Mouse (Mus musculus) embryonic fibroblast, embryonic 13.5 days (primary cell): Measurements from ENCODE around the gene Ruvbl2. TPM values are rescaled to one million over a fixed set of nuclear protein-coding genes. Genes with fewer than 3 reads are reported as not detected.
"Not testable (repeated sequence)": the region's sequence is repeated elsewhere in the genome, so short reads cannot be mapped to it uniquely, and the experiment has no call there.

ENCODE experiments used
- H3K27ac ChIP-seq: 2 replicates; pipeline ENCODE4 v1.5.1; 2012; ENCODE audit warnings: low read length, control low read depth, inconsistent platforms; ENCODE audit not compliant: insufficient read depth
- H3K4me1 ChIP-seq: 2 replicates; pipeline ENCODE4 v1.6.1; 2011; ENCODE audit warnings: low read length; ENCODE audit not compliant: control insufficient read depth, insufficient read depth
- H3K4me3 ChIP-seq: 2 replicates; pipeline ENCODE4 v1.5.1; 2011; ENCODE audit warnings: mild to moderate bottlenecking, control low read depth, low read length; ENCODE audit not compliant: insufficient read depth
- CTCF ChIP-seq: IDR thresholded peaks from 2 replicates; pipeline ENCODE4 v1.5.1; 2011; ENCODE audit warnings: mild to moderate bottlenecking, control low read depth, low read length, moderate library complexity, borderline replicate concordance; ENCODE audit not compliant: insufficient read depth
- POLR2A ChIP-seq: IDR thresholded peaks from 2 replicates; pipeline ENCODE4 v1.6.1; 2011; ENCODE audit warnings: low read depth, mild to moderate bottlenecking, control low read depth, low read length, moderate library complexity
- polyA plus RNA-seq: library from polyadenylated mRNA; stranded (reverse); fragments of >200 nt; gene quantifications from 2 replicates; pipeline ENCODE4 v1.2.4, GENCODE M21; 2011; ENCODE audit warnings: low read depth; ENCODE audit not compliant: missing spikeins, insufficient read length

Gene Ruvbl2
- polyA plus RNA-seq, 1 experiment: 74.6 TPM

DNA sequence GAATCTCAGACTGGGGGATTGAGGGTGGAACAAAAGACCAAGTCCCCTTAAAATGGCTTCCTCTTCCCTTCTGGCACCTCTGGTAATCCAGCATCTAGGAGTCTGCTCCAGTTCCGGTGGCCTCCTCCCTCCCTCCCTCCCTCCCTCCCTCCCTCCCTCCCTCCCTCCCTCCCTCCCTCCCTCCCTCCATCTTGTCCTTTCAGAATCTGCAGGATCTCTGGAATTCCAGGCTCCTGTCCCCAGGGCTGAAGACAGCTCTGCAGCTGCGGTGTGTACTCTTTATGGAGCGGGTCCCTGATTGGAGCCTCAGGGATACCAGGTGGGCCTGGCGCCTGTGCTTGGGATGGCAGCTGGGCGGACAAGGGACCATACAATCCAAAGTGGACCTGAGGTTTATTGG is 23.4 kb upstream of the Ruvbl2 start:
- no peak for TF ChIP-seq POLR2A
- TF ChIP-seq CTCF: no peak
- Histone ChIP-seq H3K4me3 (no peak overlapping the region), H3K4me1 (peaks cover 12% of the 10 kb centered on the region), H3K27ac (peak overlapping the region; percentile 96)

DNA sequence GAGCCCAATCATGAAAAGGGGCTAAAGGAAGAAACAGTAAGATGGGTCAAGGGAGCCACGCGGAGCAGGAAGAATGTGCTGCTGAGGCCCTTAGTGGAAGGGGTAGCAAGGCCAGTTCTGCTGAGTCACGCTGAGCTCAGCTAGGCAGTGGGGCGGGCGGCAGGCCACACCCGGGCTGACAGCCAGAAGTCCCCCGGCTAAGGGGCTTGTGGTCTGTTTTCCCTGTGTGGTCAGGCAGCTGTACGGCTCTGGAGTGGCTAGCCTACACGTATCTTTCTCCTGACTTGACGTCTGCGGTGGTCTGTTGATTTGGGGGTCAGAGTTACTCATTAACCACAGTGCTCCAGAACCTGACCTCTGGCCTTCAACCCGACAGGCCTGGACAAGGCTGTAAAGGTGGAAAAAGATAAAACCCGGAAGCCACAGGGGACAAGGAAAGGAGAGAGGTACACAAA is 23.0 kb upstream of the Ruvbl2 start:
- H3K4me3 ChIP-seq: no peak overlapping the region
- H3K27ac ChIP-seq: peak overlapping the region; percentile 96
- peaks cover 12% of the 10 kb centered on the region for H3K4me1 ChIP-seq
- TF ChIP-seq CTCF (no peak), POLR2A (peak; percentile 53; the same call in 1 of the 2 replicates)

DNA sequence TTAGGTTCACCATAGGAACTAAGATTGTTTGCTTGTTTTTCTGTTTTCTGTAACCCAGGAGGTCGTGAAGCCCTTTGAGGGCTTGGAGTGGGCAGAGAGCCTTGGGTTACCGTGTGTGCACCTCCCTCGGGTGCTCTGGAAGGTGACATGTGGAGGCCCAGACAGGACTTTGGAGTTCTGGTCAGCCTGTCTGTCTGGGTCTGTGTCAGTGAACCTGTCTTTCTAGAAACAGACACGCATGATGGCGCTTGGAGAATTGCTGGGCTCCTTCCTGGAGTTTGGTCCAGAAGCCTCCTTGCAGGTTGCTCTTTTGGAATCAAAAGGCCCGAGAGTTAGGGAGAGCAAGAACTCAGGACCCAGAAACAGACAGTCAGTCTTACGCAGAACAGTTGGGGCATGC is 22.5 kb upstream of the Ruvbl2 start:
- Histone ChIP-seq H3K4me3 (no peak overlapping the region), H3K27ac (peak overlapping the region; percentile 96), H3K4me1 (peaks cover 12% of the 10 kb centered on the region)
- TF ChIP-seq POLR2A: no peak
- TF ChIP-seq CTCF: no peak

DNA sequence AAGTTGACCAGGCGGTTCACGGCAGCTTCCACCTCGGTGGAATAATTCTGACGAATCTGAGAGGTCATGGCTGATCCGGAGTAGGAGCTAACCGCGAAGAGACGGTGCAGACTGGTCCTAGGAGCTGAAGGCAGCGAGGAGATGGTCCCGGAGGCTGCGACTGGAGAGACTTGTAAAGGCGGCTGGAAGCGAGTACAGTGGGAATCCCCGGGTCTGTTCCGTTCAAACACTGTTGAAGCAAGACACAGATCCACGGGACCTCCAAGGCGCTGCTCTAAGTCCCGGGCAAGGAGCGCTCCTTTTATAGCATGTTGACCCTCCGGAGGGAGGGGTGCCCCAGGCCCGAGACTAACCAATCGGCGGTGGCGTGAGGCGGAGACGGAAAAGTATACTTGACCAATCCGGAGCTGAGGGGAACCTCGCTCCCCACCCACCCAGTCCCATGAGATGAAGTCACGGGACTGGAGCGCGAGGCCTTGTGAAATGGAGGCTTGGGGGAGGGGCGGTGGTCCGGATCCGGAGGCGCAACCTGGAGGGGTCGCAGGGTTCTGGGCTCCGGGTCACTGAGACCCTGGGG is 21.8 kb upstream of the Ruvbl2 start, which contains the start of gene Ftl1:
Gene Ftl1 (minus strand): TSS at position 321 of the 577 bp plus-strand sequence.
- H3K4me3 ChIP-seq: peak within 1 kb of the TSS; percentile 67
- H3K27ac ChIP-seq: peak within 1 kb of the TSS; percentile 96
- TF ChIP-seq POLR2A: peak; percentile 86
- H3K4me1 ChIP-seq: not testable (repeated sequence)

DNA sequence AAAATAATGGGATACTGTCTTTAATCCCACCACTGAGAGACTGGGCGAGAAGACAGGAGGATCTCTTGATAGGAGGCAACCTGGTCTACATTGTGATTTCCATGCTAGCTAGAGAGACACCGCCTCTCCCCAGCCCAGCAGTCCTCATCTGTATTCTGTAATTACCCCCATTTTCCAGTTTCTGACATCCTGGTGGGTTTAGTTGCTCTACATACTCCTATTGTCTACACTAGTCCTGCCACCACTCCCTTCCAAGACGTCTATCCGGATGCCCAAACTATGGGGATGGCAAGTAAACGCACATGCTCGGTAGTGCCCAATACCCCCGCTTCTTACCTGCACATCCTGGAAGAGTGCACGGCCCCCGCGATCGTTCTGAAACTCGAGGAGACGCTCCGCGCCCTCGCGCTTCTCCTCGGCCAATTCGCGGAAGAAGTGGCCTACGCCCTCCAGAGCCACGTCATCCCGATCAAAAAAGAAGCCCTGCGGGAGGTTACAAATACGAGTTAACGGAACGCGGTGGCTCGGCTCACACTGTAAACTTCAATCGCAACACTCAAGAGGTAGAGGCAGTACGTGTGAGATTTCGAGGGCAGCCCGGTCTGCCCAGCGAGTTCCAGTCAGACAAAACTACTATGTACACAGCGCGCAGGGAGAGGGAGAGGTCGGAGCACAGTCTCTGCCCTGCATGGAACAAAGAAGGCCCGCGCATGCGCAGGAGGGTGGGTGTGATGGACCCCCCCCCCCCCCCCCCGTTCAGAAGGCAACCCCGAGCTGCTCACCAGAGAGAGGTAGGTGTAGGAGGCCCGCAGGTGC is 21.1 kb upstream of the Ruvbl2 start:
- TF ChIP-seq POLR2A (peak; percentile 68), CTCF (no peak)
- Histone ChIP-seq H3K4me3 (peak overlapping the region; percentile 67), H3K4me1 (peaks cover 9% of the 10 kb centered on the region), H3K27ac (peak overlapping the region; percentile 73)

DNA sequence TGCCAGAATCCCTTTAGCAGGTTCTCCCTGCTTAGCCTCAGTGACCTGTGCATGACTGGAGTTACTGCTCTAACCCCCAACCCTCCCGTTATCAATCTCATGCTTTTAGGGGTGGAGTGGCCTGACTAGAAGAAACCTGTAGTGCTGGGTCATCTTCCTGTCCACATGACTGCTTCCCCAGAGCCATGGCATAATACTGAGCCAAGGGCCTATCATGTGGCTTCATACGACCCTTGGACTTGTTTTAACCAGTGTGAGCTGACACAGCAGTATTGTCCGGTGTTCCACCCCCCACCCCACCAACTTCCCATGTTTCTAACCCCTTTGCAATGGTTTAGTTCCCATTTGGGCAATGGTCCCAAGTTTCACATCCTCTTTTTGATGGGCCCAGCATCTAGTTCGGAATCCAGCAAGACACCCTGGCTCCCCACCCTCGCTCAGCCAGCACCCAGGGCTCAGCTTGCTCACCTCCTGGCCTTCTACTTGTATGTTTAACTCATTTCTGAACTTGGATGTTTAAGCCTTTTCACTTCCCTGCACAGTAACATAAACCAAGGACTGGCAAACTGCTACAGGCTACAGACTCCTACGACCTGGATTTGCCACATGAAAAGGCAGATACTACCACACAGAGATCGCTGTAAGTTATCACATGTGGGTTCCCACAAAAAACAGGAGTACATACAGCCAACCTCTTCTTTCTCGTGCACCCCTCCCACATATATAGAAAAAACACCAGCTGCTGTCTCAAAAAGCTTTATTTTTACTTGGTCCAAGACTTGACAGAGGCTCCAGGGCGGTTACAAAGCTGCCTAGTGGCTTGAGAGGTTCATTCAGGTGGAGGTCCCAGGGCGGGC is 19.5 kb upstream of the Ruvbl2 start:
- TF ChIP-seq CTCF (no peak), POLR2A (peak; percentile 85)
- Histone ChIP-seq H3K27ac (peak overlapping the region; percentile 73), H3K4me3 (peak overlapping the region; percentile 67), H3K4me1 (peaks cover 5% of the 10 kb centered on the region; the same call in 1 of the 2 replicates)

DNA sequence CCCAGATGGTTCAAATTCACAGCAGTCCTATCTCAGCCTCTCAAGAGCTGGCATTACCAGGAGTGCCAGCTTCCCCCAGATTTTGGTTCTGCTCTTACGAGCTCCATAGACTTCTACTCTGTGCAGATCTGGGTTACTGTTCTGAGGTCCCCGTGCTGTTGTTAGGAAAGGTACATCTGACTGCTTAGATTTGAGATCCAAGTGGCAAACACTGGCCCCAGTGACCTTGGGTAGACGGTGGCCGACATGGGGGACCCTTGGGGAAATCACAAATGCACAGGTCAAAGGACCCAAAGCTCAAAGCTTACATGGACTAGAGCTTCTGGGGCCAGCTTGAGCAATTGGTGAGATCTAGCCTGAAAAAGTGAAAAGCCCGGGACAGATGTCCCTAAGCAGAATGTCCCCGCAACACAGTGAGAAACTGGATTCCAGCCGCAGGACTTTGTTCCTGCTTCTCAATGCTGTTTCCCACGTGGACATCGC is 18.9 kb upstream of the Ruvbl2 start:
- TF ChIP-seq CTCF (no peak), POLR2A (no peak; the same call in 1 of the 2 replicates)
- H3K4me1 ChIP-seq: peaks cover 5% of the 10 kb centered on the region; the same call in 1 of the 2 replicates
- H3K4me3 ChIP-seq: peak overlapping the region; percentile 67
- H3K27ac ChIP-seq: peak overlapping the region; percentile 73

DNA sequence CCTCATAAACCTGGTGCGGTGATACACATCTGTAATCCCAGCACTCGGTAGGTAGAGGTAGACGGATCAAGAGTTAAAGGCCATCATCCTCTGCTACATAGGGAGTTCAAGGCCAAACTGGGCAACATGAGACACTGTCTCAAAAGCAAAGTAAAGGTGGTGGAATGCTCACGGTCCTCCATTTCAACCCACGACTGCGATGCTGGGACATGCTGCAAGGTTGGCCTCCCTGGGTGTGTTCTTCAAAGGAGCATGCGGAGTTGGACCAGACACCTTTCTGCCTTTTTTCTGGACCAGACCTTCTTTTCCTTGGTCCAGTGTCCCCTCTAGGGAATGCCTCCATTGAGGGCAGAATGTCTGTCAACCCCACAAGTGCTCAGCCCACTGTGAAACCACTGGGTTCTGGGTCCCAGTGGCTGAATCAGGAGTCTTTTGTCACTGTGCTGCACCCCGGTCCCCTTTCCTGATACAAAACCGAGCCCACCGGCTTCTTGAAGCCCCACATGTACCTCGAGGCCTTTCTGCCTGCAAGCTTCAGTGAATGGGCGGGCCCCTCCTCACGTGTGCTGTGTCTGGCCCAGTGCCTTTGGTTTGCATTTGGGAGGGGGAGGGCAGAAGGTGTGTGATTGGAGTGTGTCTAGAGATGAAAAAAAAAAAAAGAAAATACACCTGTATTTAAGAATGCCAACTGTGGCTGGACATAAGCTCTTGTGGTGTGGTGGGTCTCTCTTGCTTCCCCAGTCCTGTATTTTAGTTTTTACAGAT is 18.2 kb upstream of the Ruvbl2 start:
- H3K4me1 ChIP-seq: peaks cover 5% of the 10 kb centered on the region; the same call in 1 of the 2 replicates
- no peak overlapping the region for H3K27ac ChIP-seq
- H3K4me3 ChIP-seq: no peak overlapping the region
- TF ChIP-seq POLR2A (peak; percentile 2; the same call in 1 of the 2 replicates), CTCF (no peak)

DNA sequence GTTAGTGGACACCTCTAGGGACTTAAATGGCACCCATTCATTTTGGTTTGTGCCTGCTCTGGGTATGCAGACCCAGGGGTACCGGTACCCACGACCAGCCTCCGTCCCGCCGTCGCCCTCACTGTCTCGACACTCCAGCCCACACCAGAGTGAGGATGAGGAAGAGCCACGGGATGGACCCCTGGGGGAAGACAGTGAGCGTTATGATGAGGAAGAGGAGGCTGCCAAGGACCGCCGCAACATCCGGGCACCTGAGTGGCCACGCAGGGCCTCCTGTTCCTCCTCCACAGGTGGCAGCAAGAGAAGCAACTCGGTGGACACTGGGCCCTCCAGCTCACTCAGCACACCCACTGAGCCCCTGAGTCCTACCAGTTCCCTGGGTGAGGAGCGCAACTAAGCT is 17.1 kb upstream of the Ruvbl2 start:
- no peak for TF ChIP-seq CTCF
- TF ChIP-seq POLR2A: no peak

More for the DNA sequence above, 17.1 kb upstream of the Ruvbl2 start:
- no peak overlapping the region for H3K4me3 ChIP-seq
- H3K4me1 ChIP-seq: no peaks in the 10 kb centered on the region
- no peak overlapping the region for H3K27ac ChIP-seq
